Mouse (Mus musculus): ENCODE measurements around the gene Il6st.
A peak's percentile ranks its signal among the peaks of the same experiment; 100 is the strongest.
"Not testable (repeated sequence)": the region's sequence is repeated elsewhere in the genome, so short reads cannot be mapped to it uniquely, and the experiment has no call there.

Il6st gene

DNA sequence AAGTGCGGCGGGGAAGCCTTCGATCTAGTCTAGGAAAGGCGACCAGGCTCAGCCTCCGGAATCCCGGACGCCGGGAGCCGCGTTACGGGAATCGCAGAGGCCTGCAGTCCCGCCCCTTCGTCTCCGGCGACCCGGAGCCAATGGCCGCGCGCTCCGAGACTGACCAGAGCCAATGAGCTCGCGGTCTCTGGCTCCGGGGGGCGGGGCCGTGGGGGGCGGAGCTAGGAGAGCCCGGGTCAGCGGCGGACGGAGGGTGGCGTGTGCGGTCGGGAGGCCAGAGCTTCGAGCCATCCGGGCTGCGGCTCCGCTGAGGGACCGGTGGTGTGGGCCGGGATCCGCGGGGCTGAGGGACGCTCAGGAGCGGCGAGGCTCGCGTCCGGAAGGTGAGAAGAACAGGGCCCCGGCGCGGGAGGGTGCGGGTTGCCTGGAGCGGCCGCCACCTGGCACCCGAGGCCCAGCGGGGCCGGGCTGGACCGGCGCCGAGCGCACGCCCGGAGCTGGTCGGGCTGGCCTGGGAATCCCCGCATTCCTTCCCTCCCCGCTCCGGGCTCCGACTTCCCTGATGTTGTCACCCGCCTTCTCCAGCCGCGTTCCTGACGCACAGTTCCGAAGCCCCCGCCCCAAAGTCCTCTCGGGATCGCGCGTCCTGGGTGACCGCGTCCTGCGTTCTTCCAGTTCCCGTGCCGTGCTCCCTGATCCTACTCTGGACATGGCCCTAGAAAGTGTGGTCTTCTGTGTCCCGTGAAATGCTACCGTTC is at the start of gene Il6st:
Gene Il6st, plus strand, starts transcription at position 203 of the 758 bp plus-strand sequence.
- peak; percentile 96 for DNase-seq

DNA sequence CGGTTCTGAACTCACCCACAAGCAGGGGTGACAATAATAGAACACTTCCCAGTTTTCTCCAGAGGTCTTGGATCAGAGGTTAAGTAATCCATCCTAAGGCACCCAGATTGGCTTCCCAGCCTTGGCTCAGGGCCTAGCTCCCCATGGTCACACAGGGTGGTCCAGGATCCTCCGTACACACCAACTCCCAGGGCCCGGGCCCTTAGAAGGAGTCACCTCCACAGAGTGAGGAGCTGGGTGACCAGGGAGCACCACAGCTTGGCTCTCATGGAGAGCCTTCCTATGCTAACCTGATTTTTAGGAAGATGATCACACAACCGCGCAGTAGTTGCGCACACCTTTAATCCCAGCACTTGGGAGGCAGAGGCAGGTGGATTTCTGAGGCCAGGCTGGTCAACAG is 48.0 kb upstream of the Il6st start:
- DNase-seq: no peak

DNA sequence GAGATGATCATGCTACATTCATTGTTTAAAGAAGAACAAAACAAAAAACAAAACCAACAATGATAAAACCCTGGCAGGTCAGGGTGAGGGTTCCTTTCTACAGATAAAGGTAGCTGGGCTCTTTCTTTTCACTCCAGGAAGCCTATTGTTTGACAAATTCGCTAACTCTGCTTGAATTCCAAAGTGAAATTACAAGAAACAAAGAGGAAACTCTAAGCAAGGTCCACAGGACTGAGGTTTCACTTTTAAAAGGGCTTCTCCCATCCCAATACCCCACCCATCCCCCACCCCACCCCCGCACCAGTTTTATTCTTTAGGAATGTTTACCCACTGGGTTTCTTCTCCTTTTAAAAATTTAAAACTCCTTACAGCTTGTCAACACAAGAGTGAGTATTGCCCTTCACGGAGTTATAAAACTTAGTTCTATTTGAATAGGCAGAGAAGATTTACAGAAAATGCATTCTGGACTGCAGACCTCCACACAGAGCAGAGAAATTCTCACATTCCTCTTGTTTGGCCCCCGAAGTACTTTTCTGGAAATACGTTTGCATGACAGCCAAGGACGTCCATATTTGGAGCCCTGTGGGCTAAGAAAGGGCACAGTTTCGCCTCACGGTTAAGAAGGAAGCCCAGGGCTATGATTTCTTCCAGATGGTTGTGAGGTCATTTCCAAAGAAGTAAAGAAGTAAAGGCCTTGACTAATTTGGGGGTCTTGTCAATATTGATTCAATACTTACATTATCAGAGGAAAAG is 47.3 kb upstream of the Il6st start:
- no peak for DNase-seq

- no peak for DNase-seq
These were observed 46.7 kb upstream of the Il6st start for GRCm38 (mm10) chr13:112417163-112417523.

- DNase-seq: no peak
These were observed 45.9 kb upstream of the Il6st start for GRCm38 (mm10) chr13:112417861-112418423.

- no peak for DNase-seq
These were observed 45.3 kb upstream of the Il6st start for GRCm38 (mm10) chr13:112418595-112418994.

DNA sequence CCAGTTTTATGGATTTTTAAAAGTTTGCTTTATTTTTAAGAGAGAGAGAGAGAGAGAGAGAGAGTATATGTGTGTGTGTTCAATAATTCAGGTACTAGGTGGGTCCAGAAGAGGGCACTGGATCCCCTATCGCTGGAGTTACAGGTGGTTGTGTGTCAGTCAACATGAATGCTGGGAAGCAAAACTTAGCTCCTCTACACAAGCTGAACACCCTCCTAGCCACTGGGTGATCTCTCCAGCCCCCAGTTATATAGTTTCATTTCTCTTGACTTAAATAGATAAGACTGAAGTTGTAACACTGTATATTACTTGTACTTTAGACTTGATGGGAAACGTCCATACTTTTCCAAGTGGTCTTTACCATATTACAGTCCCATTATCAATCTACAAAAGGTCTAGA is 39.7 kb upstream of the Il6st start:
- no peak for DNase-seq

DNA sequence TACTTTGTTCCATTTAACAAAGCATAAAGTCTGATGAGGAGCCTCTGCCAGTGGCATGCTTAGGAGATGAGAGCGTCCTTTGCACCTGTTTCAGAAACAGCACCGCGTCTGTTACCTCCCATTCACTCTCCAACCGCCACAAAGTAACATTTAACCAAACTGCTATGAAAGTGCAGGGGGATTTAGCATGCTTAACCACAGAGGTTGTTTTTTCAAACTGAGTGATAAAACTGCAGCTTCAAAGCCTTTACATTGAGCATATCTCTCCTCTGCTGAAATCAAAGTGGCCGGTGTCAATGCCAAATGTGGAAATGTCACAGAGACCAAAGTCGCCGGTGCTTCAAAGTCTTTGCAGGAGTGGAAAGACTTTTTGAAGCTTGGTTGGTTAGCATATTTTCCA is 39.2 kb upstream of the Il6st start:
- DNase-seq: no peak

- DNase-seq: no peak
These were observed 38.7 kb upstream of the Il6st start for GRCm38 (mm10) chr13:112425181-112425654.

GRCm38 (mm10) chr13:112426265-112427135 is 37.4 kb upstream of the Il6st start:
- no peak for DNase-seq

- not testable (repeated sequence) for DNase-seq
These were observed 36.8 kb upstream of the Il6st start for GRCm38 (mm10) chr13:112427136-112427470.

GRCm38 (mm10) chr13:112427521-112427920 is 36.3 kb upstream of the Il6st start:
- no peak for DNase-seq

DNA sequence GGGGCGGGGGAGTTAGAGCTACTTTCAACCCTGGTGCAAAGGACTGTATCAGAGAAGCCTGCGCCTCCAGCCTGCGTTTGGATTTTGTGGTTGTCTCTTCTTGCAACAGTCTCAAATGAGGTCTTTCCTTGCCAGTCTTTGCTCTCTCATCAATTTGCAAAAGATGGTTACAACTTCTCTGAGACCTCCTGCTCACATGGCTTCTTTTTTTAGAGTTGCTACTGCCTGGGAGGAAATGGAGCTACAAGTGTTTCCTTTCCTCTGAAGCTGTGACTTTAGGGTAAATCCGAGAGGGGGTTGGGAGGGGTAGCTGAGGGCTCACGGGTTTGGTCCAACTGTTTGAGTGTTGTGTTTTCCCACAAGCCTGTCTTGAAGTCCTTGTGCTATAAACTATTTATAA is 30.6 kb upstream of the Il6st start:
- no peak for DNase-seq

DNA sequence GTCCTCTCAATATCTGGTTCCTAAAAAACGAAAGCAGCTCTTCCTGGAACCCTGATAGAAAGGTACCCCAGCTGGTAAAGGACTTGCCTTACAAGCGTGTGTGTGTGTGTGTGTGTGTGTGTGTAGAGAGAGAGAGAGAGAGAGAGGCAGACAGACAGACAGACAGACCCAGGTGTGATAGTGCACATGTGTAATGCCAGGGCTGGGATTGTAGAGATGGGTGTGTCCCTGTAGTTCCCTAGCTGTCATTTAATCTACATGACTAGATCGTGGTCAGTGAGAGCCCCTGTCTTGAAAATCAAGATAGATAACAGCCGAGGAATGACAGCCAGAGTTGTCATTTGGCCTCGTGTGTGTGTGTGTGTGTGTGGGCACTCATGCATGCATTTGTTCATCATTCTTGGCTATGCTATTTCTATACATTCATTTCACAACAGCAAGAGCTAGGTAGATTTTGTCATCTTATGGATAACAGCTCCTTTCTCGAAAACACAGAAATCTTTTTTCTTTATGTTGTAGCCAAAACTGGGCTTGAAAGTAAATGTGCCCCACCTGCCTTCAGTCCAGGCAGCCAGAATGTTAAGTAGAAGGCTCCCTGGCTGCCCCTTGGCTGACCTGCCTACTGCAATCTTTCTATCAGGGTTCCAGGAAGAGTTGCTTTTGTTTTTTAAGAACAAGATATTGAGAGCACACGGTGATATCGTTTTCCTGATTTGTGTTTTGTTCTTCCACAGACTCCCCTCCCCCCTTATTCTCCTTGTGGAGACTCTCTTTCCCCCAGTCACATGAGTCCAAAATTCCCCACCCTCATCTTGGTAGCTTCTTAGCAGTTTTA is 28.4 kb upstream of the Il6st start:
- DNase-seq: no peak

DNA sequence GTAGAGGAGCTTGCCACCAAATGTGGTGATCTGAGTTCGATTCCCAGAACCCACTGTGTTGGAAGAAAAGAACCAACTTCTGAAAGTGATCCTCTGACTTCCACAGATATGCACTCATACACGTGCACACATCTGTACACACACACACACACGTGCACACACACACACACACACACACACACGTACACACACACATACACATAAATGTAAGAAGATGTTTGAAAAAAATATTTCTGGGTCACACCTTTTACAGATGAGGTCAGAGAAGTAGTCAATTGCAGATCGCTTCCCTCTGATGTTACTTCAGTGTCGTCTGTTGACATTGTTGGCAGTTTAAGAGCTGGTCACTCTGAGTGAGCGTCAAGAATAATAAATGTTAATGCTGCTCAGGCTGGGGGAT is 27.6 kb upstream of the Il6st start:
- DNase-seq: no peak

DNA sequence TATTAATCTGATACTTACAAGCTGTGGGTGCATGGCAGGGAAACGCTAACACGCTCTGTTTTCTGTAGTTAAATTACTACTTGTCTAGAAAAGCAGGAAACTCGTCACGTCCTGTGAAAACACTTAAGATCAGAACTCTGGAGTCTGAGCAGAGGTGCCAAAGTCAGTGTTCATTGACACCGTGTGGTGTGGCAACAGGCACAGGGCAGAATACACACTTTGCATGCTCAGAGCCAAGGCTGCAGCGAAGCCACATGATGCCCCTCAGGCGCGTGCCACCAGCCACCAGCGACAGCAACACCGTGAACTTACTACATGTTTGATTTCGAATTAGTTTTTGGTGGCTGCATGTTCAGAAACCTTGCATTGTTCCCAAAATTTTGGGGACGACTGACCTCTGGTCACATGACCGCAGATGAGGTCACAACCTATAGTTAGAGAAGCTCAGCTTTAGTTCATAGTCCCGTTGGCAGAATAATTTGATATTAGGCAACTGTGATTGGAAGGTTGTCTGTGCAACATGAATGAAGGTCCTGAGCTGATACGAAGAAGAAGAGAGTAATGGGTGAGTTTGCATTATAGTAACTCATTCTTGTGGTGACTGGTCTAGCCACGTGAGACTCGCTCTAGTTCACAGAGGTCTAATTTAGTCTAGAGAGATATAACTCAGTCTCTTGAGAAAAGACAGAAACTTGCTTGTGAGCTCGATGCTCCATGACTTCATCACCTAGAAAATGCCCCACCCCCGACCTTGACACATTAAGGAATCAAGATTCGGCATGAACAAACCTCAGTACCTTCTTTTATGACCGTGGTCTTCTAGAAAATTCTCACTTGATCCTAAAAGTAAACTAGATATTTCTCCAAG is 25.6 kb upstream of the Il6st start:
- DNase-seq: no peak

DNA sequence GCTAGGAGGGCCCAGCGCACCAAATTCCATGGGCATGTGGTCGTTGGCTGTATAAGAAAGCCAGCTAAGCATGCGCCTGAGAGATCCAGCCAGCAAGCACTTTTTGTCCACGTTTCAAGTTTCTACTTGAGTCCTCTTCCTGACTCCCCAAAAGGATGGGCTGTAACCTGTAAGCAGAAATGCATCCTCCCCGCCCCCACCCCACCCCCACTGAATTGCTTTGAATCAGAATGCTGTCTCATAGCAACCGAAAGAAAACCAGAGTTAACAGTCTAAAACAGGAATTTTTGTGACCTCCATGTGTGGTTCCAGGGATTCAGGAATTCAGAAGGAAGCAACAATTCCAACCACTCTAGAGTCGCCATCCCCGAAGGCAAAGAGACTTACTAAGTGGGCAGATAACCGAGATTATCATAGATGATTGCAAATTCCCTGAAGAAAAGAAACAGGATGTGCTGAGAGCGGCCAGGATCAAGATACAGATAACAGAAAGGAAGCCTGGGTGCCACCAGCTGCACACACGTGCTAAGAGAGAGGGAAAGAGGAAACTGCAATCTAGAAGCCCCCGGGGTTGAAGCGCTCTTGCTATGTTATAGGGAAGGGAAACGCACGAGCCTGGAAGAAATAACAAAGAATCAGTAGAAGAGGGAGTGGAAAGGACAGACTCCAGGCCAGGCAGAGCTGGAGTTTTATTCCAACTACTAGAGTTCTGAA is 24.6 kb upstream of the Il6st start:
- DNase-seq: no peak

GRCm38 (mm10) chr13:112439917-112440361 is 23.9 kb upstream of the Il6st start:
- peak; percentile 6 for DNase-seq

DNA sequence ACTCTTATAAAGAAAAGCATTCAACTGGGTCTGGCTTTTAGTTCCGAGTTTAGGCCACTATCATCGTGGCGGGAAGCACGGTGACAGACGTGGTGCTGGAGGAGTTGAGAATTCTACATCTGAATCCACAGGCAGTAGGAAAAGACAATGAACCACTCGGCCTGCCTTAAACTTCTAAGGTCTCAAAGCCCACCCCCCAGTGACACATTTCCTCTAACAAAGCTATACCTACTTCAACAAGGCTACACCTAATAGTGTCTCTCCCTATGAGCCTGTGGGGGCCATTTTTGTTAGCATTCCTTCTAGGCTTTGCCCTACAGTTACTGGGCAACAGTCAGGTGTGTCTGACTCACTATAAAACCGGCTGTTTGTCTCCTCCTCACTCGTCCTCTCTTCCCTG is 23.2 kb upstream of the Il6st start:
- no peak for DNase-seq

DNA sequence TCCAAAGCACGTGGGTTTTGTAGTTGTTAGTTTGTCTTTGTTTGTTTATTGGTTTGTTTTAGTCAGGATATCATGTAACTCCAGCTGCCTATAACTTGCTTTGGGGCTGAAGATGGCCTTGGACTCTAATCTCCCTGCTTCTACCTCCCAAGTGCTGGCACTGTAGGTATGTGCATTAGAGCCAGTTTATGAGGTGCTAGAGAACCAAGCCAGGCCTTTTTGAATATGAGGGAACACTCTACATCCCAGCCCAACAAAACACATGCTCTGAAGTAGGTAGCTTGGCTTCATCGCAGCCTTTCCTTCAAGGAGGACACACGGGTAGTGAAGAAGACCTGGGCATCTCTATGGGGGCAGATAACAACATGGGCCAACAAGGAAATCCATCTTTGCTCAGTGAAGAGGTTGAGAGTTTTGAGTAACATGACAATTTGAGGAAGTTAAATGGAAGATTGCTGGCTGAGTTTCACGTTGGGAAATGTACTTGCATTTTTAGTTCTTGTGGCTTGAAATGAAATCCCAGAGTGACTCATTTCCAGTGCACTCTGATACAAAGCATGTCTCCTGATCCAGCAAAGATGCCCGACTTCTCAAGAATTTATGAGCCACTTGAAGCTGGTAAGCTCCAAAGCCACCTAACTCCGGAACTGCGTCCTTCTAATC is 20.9 kb upstream of the Il6st start:
- no peak for DNase-seq
